Mouse (Mus musculus) left cerebral cortex, postnatal 10 days (tissue): Measurements from ENCODE around the gene Spag8. TPM values are rescaled to one million over a fixed set of nuclear protein-coding genes. Genes with fewer than 3 reads are reported as not detected.
A peak's percentile ranks its signal among the peaks of the same experiment; 100 is the strongest.

Experiments
- DNase-seq, 2 experiments: peaks; one replicate each; pipeline ENCODE4 v3.0.0; 2021 to 2022; ENCODE audit warnings: low spot score in 2 of 2, mixed read lengths in 1 of 2; ENCODE audit errors: extremely low spot score in 1 of 2
- intact Hi-C: fragments of 180-260 bp; cut with DNase I; formaldehyde crosslinking; loops from one replicate; pipeline ENCODE4 v1.15.1; 2025
- total RNA-seq, 2 experiments: library from RNA; stranded (reverse); gene quantifications; 2 replicates each; pipeline ENCODE4 v1.2.3; 2021

The Spag8 gene
- 1 to 10 TPM; 2.1 to 2.7 TPM for total RNA-seq

- intact Hi-C loops, result no loop called here
- DNase-seq, result peak in 1 of 2 experiments; percentile 85
These were observed at the start of gene Spag8 for GRCm38 (mm10) chr4:43653161-43654015. TSS of gene Spag8 (minus strand) at chr4:43653594.

GRCm38 (mm10) chr4:43700707-43701106 is 47.3 kb upstream of the Spag8 start, which contains the start of gene Olfr70:
TSS of gene Olfr70 (minus strand) at chr4:43700807.
- DNase-seq, result no peak
- intact Hi-C loops, result no loop called here

GRCm38 (mm10) chr4:43696561-43696960 is 43.2 kb upstream of the Spag8 start:
- intact Hi-C loops, result no loop called here
- DNase-seq, result no peak

GRCm38 (mm10) chr4:43695249-43695671 is 41.9 kb upstream of the Spag8 start:
- intact Hi-C loops, result no loop called here
- peak in 1 of 2 experiments; percentile 64 for DNase-seq

GRCm38 (mm10) chr4:43694439-43695248 is 41.2 kb upstream of the Spag8 start:
- DNase-seq, result no peak
- intact Hi-C loops, result no loop called here

- no peak for DNase-seq
- intact Hi-C loops, result no loop called here
These were observed 40.4 kb upstream of the Spag8 start for GRCm38 (mm10) chr4:43693806-43694241.

GRCm38 (mm10) chr4:43691026-43691425 is 37.6 kb upstream of the Spag8 start:
- no peak for DNase-seq
- intact Hi-C loops, result no loop called here

- DNase-seq, result no peak
- intact Hi-C loops, result no loop called here
These were observed 36.6 kb upstream of the Spag8 start for GRCm38 (mm10) chr4:43690021-43690420.

- DNase-seq, result no peak
- intact Hi-C loops, result no loop called here
These were observed 26.1 kb upstream of the Spag8 start for GRCm38 (mm10) chr4:43679416-43680043.

GRCm38 (mm10) chr4:43678541-43678940 is 25.1 kb upstream of the Spag8 start:
- DNase-seq, result no peak
- intact Hi-C loops, result no loop called here

GRCm38 (mm10) chr4:43675608-43676007 is 22.2 kb upstream of the Spag8 start:
- intact Hi-C loops, result no loop called here

GRCm38 (mm10) chr4:43674974-43675373 is 21.6 kb upstream of the Spag8 start:
- intact Hi-C loops, result loop anchor here (5.0 kb wide), 1 partner anchor 32 kb away; no protein-coding TSS in a partner anchor

More at GRCm38 (mm10) chr4:43675608-43676007, 22.2 kb upstream of the Spag8 start:
- no peak for DNase-seq

GRCm38 (mm10) chr4:43673703-43674102 is 20.3 kb upstream of the Spag8 start:
- intact Hi-C loops, result loop anchor here (5.0 kb wide), 1 partner anchor 34 kb away; no protein-coding TSS in a partner anchor

More at GRCm38 (mm10) chr4:43674974-43675373, 21.6 kb upstream of the Spag8 start:
- DNase-seq, result no peak

GRCm38 (mm10) chr4:43672070-43672469 is 18.7 kb upstream of the Spag8 start:
- peak; percentile 75 to 89 for DNase-seq
- intact Hi-C loops, result loop anchor here (5.0 kb wide), 1 partner anchor 35 kb away; no protein-coding TSS in a partner anchor

More at GRCm38 (mm10) chr4:43673703-43674102, 20.3 kb upstream of the Spag8 start:
- DNase-seq, result no peak

GRCm38 (mm10) chr4:43669428-43669794 is 16.0 kb upstream of the Spag8 start:
- intact Hi-C loops, result no loop called here
- peak in 1 of 2 experiments; percentile 82 for DNase-seq

- peak; percentile 87 to 93 for DNase-seq
- intact Hi-C loops, result no loop called here
These were observed 15.5 kb upstream of the Spag8 start, which contains the start of the genes Tmem8b and Fam221b for GRCm38 (mm10) chr4:43668782-43669427. TSS of gene Tmem8b (plus strand) at chr4:43668971. TSS of gene Fam221b (minus strand) at chr4:43669145.

- DNase-seq, result no peak
- intact Hi-C loops, result loop anchor here (2.0 kb wide), 1 partner anchor 36 kb away; the partner anchor contains the start of gene Npr2
These were observed 13.0 kb upstream of the Spag8 start for GRCm38 (mm10) chr4:43666412-43666811.

GRCm38 (mm10) chr4:43657146-43657545 is 3.8 kb upstream of the Spag8 start:
- DNase-seq, result no peak

More at GRCm38 (mm10) chr4:43657146-43657545, 3.8 kb upstream of the Spag8 start:
- intact Hi-C loops, result no loop called here
